Mouse (Mus musculus) cerebellum, adult 11 months (tissue): ENCODE data around the gene Gm13304.
"Not testable (repeated sequence)": the region's sequence is repeated elsewhere in the genome, so short reads cannot be mapped to it uniquely, and the experiment has no call there.

Experiments
- DNase-seq: peaks from one replicate; pipeline ENCODE4 v3.0.0; 2022

Gm13304 gene

DNA sequence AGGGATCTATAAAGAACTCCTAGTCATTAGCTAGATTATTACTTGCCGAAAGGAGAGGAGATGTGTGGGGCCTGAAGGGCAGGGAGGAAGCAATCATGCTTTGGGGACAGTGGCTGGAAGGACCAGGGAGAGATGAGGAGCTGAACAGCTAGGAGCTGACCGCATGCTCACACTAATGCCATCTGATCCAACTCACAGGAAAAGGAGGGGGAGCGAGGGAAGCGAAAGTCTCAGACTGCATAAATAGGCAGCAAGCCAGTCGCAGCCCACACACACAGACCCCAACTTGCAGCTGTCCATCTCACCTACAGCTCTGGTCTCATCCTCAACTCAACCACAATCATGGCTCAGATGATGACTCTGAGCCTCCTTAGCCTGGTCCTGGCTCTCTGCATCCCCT, at the start of gene Gm13304:
Gene Gm13304, plus strand, starts transcription at position 301 of the 400 bp plus-strand sequence.
- DNase-seq = not testable (repeated sequence)

DNA sequence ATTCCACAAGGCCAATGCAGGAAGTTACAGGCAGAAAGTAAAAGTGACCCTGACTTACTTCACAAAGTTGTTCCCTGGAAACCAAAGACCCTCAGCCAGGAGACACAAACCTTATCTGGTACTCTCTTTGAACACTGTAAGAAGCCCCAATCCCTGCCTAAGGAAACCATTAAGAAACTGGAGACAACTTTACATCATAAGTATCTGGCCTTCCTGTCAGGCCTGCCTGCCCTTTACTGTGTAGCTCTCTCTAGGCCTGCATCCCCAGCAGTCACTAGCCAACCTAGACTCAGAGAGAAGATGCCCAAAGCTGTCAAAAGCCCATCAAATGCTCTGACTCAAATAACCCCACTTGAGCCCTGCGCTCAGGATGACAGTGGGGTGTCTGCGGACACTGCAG, 23.7 kb upstream of the Gm13304 start, which contains the start of gene Gm3893:
Gene Gm3893, plus strand, starts transcription at position 301 of the 400 bp plus-strand sequence.
- DNase-seq = not testable (repeated sequence)

DNA sequence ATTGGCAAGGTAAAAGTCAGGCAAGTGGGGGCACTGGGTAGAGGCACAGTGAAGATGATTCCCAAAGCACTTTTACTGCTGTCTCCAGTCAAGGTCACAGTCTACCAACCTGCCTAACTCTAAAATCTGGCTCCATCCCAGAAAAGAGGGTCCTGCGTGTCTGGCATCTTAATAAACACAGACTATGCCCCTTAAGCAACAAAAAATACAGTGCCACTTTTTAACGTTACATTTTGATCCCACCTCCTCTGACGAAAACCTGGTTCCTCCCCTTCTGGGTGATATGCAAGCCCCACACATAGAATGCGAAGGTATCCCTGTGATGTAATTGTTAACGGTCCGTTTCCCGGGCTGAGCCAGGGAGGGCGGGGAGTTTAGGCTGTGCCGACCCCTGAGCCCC, 38.5 kb downstream of the Gm13304 start, which contains the start of gene Gm13306:
Gene Gm13306, plus strand, starts transcription at position 301 of the 400 bp plus-strand sequence.
- not testable (repeated sequence) for DNase-seq
